Comparison of ENCODE assay signal across 21 mouse cellular contexts in the genomic region with DNA sequence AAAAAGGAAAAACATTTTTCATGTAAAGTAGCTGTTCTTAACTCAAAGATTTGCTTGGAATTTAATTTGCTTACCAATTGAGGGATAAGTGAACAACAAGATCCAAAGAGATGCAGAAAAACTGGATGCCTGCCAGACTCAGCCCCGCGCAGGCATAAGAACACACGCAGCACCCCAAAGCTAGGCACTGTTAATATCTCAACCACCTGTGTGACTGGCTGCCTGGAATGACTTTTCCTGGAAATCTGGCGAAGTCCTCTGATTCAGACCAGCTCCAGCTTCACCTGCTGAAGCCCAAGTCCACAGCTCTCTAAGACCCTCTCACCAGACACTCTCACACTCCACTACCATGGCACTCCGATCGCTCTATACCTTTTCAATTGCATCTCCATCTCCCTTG. TPM values are rescaled to one million over a fixed set of nuclear protein-coding genes. Genes with fewer than 3 reads are reported as not detected.
A peak's percentile ranks its signal among the peaks of the same experiment; 100 is the strongest.
DNase-seq lines count a peak whose midpoint lies in the region; ATAC-seq lines count a peak whose summit lies in the region.
"Had no signal": no experiment of that assay in that cellular context is flagged by ENCODE, and none has a peak within 500 bp of the region (broad histone marks: within the 10 kb centered on the region; RNA-seq: fewer than 3 reads in every experiment).

No protein-coding gene starts in this region.

- peak; percentile 45 for DNase-seq in kidney, adult 18-20 months
- no peak for DNase-seq in kidney, postnatal 4 days
- DNase-seq in right cerebral cortex, postnatal 14 days: peak; percentile 26
- DNase-seq in right cerebral cortex, postnatal 25 days: no peak
- DNase-seq in Muller cell, postnatal 12 days (ENCODE audit: inconsistent ontology term): no peak
- DNase-seq: adrenal gland, postnatal 36 days; cerebellum, adult 18-20 months; liver, embryonic 13.5 days; lung, adult 2 months; thymus, postnatal 25 days had no signal

- 0 out of 2 replicates have a peak, but pooled peaks have one; percentile 26 for ATAC-seq in forebrain, embryonic 16.5 days
- no peak for ATAC-seq in forebrain, embryonic 12.5 days (ENCODE audit: low FRiP score)

- 50% methylated on average over 6 of the region's 6 CpGs for WGBS in forebrain, embryonic 16.5 days
- WGBS in forebrain, embryonic 12.5 days: 76% methylated on average over 6 of the region's 6 CpGs

- H3K27ac ChIP-seq in forebrain, embryonic 16.5 days (ENCODE audit: low read length): no peak overlapping the region
- no peak overlapping the region for H3K27ac ChIP-seq in forebrain, embryonic 12.5 days
- H3K27ac ChIP-seq: embryonic facial prominence, embryonic 12.5 days; hindbrain, embryonic 12.5 days; liver, embryonic 13.5 days; midbrain, embryonic 12.5 days; stomach, embryonic 15.5 days had no signal

- peaks cover 15% of the 10 kb centered on the region for H3K4me1 ChIP-seq in forebrain, embryonic 16.5 days (replicated peaks; ENCODE audit: control insufficient read depth, insufficient read depth, low read length)
- H3K4me1 ChIP-seq in forebrain, embryonic 12.5 days: peaks cover 13% of the 10 kb centered on the region

- H3K27me3 ChIP-seq in forebrain, embryonic 16.5 days (replicated peaks; ENCODE audit: control insufficient read depth, insufficient read depth, low read length): no peaks in the 10 kb centered on the region
- H3K27me3 ChIP-seq in forebrain, embryonic 12.5 days: no peaks in the 10 kb centered on the region
- H3K27me3 ChIP-seq: embryonic facial prominence, embryonic 12.5 days; hindbrain, embryonic 12.5 days; liver, embryonic 13.5 days; midbrain, embryonic 12.5 days; Patski; stomach, embryonic 15.5 days had no signal

- H3K4me3 ChIP-seq in forebrain, embryonic 16.5 days (replicated peaks; ENCODE audit: low read length): no peak overlapping the region
- no peak overlapping the region for H3K4me3 ChIP-seq in forebrain, embryonic 12.5 days (replicated peaks)
- H3K4me3 ChIP-seq: embryonic facial prominence, embryonic 12.5 days; hindbrain, embryonic 12.5 days; liver, embryonic 13.5 days; midbrain, embryonic 12.5 days; stomach, embryonic 15.5 days had no signal

- no peak overlapping the region for H3K9ac ChIP-seq in forebrain, embryonic 16.5 days (replicated peaks; ENCODE audit: low read depth, low read length)
- no peak overlapping the region for H3K9ac ChIP-seq in forebrain, embryonic 12.5 days
- H3K9ac ChIP-seq: embryonic facial prominence, embryonic 12.5 days; hindbrain, embryonic 12.5 days; liver, embryonic 13.5 days; midbrain, embryonic 12.5 days; stomach, embryonic 15.5 days had no signal

- no peak overlapping the region for H3K4me2 ChIP-seq in forebrain, embryonic 16.5 days (ENCODE audit: low read length)
- no peak overlapping the region for H3K4me2 ChIP-seq in forebrain, embryonic 12.5 days
- H3K4me2 ChIP-seq: embryonic facial prominence, embryonic 12.5 days; heart, embryonic 11.5 days; hindbrain, embryonic 12.5 days; liver, embryonic 13.5 days; midbrain, embryonic 12.5 days; stomach, embryonic 15.5 days had no signal

- H3K9me3 ChIP-seq in forebrain, embryonic 16.5 days (ENCODE audit: control insufficient read depth, low read length): no peaks in the 10 kb centered on the region
- no peaks in the 10 kb centered on the region for H3K9me3 ChIP-seq in forebrain, embryonic 12.5 days
- H3K9me3 ChIP-seq: embryonic facial prominence, embryonic 12.5 days; hindbrain, embryonic 12.5 days; liver, embryonic 13.5 days; midbrain, embryonic 12.5 days; stomach, embryonic 15.5 days had no signal

- H3K36me3 ChIP-seq in forebrain, embryonic 16.5 days (ENCODE audit: control insufficient read depth, insufficient read depth): no peaks in the 10 kb centered on the region
- H3K36me3 ChIP-seq in forebrain, embryonic 12.5 days (replicated peaks): no peaks in the 10 kb centered on the region
- H3K36me3 ChIP-seq: embryonic facial prominence, embryonic 12.5 days; hindbrain, embryonic 12.5 days; liver, embryonic 13.5 days; midbrain, embryonic 12.5 days; stomach, embryonic 15.5 days had no signal

RNA-seq across cellular contexts. Expression of gene Acvr1, which starts 42.6 kb away (rescaled TPM):
- 7.4 and 9.8 TPM in 2 replicates for polyA plus RNA-seq in forebrain, embryonic 16.5 days (2015; fragmentation: Nextera tagmentation; extraction: Ambion mirVana)
- 3.5 and 4.6 TPM in 2 replicates for polyA plus RNA-seq in forebrain, embryonic 12.5 days (2016; fragmentation: Nextera tagmentation; extraction: Ambion mirVana)

RNA-seq across cellular contexts. Expression of gene Upp2, which starts 42.7 kb away (rescaled TPM):
- polyA plus RNA-seq in forebrain, embryonic 16.5 days (2015; fragmentation: Nextera tagmentation; extraction: Ambion mirVana): 11.7 and 16.8 TPM in 2 replicates
- 7.3 and 7.5 TPM in 2 replicates for polyA plus RNA-seq in forebrain, embryonic 12.5 days (2016; fragmentation: Nextera tagmentation; extraction: Ambion mirVana)

RNA-seq across cellular contexts. Expression of gene Gm17409, which starts 54.4 kb away (rescaled TPM):
- 0.37 TPM in 1 of 2 replicates, not detected in the other for polyA plus RNA-seq in forebrain, embryonic 16.5 days (2015; fragmentation: Nextera tagmentation; extraction: Ambion mirVana)
- polyA plus RNA-seq in forebrain, embryonic 12.5 days (2016; fragmentation: Nextera tagmentation; extraction: Ambion mirVana): 0.20 TPM in 1 of 2 replicates, not detected in the other
- polyA plus RNA-seq: embryonic facial prominence, embryonic 12.5 days; frontal cortex, adult 2 months; gonadal fat pad, adult 2 months; heart, embryonic 11.5 days; hindbrain, embryonic 12.5 days; limb, embryonic 14.5 days; liver, embryonic 13.5 days; lung, adult 2 months; midbrain, embryonic 12.5 days; Patski; stomach, embryonic 15.5 days had no signal

Comparison
In these comparisons a context has a peak if more than half of its experiments do, and no peak if none do; other contexts are left out.
1. DNase-seq: peak in kidney, adult 18-20 months (single experiment) and right cerebral cortex, postnatal 14 days (single experiment); none in kidney, postnatal 4 days (0 of 2), right cerebral cortex, postnatal 25 days (single experiment) and Muller cell, postnatal 12 days (single experiment).